Mouse (Mus musculus): Measurements from ENCODE around the gene Ldlrap1. TPM values are rescaled to one million over a fixed set of nuclear protein-coding genes. Genes with fewer than 3 reads are reported as not detected.

Gene Ldlrap1
- polyA plus RNA-seq, 1 experiment from 2014 or later: 2.7 TPM

GRCm38 (mm10) chr4:134779136-134779934, 11.5 kb upstream of the Ldlrap1 start:
- Histone ChIP-seq H3K4me3 (replicated peaks; ENCODE audit: low read length) (no peak overlapping the region), H3K36me3 (replicated peaks; ENCODE audit: control insufficient read depth, insufficient read depth) (no peaks in the 10 kb centered on the region), H3K9ac (no peak overlapping the region), H3K27me3 (ENCODE audit: control insufficient read depth, insufficient read depth, low read length) (no peaks in the 10 kb centered on the region), H3K4me1 (replicated peaks; ENCODE audit: control insufficient read depth, insufficient read depth, low read length) (no peaks in the 10 kb centered on the region), H3K27ac (no peak overlapping the region), H3K4me2 (replicated peaks) (no peak overlapping the region), H3K9me3 (ENCODE audit: control insufficient read depth, low read length) (no peaks in the 10 kb centered on the region)
- DNase-seq (ENCODE audit: low spot score) (no peak), ATAC-seq (ENCODE audit: low FRiP score) (no peak)
- 26% methylated on average over 14 of the region's 14 CpGs for WGBS

DNA sequence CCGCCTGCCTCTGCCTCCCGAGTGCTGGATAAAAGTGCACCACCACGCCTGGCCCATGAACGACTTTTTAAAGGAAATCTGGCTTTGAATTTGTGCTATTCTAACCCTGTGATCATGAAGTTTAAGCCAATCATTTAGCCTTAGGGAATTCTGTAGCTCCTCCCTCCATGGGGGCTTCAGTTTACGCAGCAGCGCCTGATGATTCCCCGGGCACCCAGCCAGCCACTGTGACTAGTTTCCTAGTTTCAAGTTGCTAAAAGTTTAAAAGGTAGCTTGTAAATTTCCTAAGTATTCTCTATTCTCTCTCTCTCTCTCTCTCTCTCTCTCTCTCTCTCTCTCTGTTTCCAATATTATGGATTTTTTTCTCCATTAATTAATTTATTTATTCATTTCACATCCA, 8.4 kb upstream of the Ldlrap1 start:
- Histone ChIP-seq H3K4me2 (replicated peaks) (no peak overlapping the region), H3K27ac (no peak overlapping the region), H3K9ac (no peak overlapping the region), H3K9me3 (ENCODE audit: control insufficient read depth, low read length) (no peaks in the 10 kb centered on the region), H3K4me1 (replicated peaks; ENCODE audit: control insufficient read depth, insufficient read depth, low read length) (no peaks in the 10 kb centered on the region), H3K4me3 (replicated peaks; ENCODE audit: low read length) (no peak overlapping the region), H3K27me3 (ENCODE audit: control insufficient read depth, insufficient read depth, low read length) (no peaks in the 10 kb centered on the region), H3K36me3 (replicated peaks; ENCODE audit: control insufficient read depth, insufficient read depth) (no peaks in the 10 kb centered on the region)
- no peak for ATAC-seq (ENCODE audit: low FRiP score)
- DNase-seq (ENCODE audit: low spot score): no peak
- 77% methylated on average over 7 of the region's 7 CpGs for WGBS

DNA sequence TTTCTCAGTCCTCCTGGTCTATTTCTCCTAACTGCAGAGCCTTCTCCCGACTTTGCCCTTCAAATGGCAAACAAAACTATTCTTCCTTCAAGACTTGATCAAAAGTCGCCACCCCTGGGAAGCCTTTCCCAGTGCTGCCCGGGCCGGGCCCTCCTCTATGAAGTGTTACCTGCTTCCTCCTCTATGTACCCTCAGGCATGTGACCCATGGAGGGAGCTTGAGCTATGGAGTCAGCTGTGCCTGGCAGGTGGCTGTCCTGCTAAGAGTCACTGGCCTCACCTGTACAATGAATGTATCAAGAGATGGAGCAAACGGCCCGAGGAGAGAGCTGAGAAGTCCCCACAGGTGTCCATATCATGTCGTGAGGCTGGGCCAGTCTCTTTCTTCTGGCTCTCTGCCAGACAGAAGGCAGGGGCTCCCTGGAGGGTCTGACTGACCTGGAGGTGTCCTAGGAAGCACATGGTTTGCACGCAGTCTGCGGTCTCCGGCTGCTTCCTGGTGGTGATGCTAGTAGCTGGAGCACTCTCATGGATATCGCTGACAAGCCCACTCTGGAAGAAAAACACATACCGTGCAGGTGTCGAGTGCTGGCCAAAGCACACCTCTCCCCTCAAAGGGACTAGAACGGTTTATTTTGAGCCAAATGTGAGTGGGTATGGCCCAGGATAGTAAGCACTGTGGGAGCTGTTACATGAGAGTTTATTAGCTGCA, 7.6 kb upstream of the Ldlrap1 start:
- H3K4me2 ChIP-seq (replicated peaks): no peak overlapping the region
- H3K9me3 ChIP-seq (ENCODE audit: control insufficient read depth, low read length): no peaks in the 10 kb centered on the region
- ATAC-seq (ENCODE audit: low FRiP score): no peak
- H3K4me3 ChIP-seq (replicated peaks; ENCODE audit: low read length): no peak overlapping the region
- no peaks in the 10 kb centered on the region for H3K36me3 ChIP-seq (replicated peaks; ENCODE audit: control insufficient read depth, insufficient read depth)
- 57% methylated on average over 14 of the region's 14 CpGs for WGBS
- H3K27ac ChIP-seq: no peak overlapping the region
- H3K4me1 ChIP-seq (replicated peaks; ENCODE audit: control insufficient read depth, insufficient read depth, low read length): no peaks in the 10 kb centered on the region
- no peak overlapping the region for H3K9ac ChIP-seq
- no peak for DNase-seq (ENCODE audit: low spot score)
- no peaks in the 10 kb centered on the region for H3K27me3 ChIP-seq (ENCODE audit: control insufficient read depth, insufficient read depth, low read length)

DNA sequence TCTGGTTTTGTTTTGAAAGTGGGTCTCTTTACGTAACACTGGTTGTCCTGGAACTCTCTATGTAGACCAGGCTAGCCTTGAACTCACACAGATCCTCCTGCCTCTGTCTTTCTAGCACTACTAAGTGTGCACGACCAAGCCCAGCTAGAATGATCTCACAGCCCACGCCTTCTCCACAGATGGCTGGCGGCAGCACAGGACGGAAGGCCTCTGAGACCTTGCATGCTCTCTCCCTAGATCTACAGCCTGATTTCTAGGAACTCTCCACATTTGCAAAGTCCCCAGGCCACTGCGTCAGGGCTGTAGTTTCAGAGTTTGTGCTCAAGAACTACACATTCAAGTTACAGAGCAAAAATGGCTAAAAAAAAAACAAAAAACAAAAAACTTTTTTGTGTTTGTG, 6.3 kb upstream of the Ldlrap1 start:
- H3K4me3 ChIP-seq (replicated peaks; ENCODE audit: low read length): no peak overlapping the region
- no peaks in the 10 kb centered on the region for H3K36me3 ChIP-seq (replicated peaks; ENCODE audit: control insufficient read depth, insufficient read depth)
- peaks cover 9% of the 10 kb centered on the region for H3K27me3 ChIP-seq (ENCODE audit: control insufficient read depth, insufficient read depth, low read length)
- H3K9ac ChIP-seq: no peak overlapping the region
- 86% methylated on average over 6 of the region's 6 CpGs for WGBS
- no peak overlapping the region for H3K4me2 ChIP-seq (replicated peaks)
- H3K4me1 ChIP-seq (replicated peaks; ENCODE audit: control insufficient read depth, insufficient read depth, low read length): no peaks in the 10 kb centered on the region
- no peak for ATAC-seq (ENCODE audit: low FRiP score)
- H3K9me3 ChIP-seq (ENCODE audit: control insufficient read depth, low read length): no peaks in the 10 kb centered on the region
- DNase-seq (ENCODE audit: low spot score): no peak
- no peak overlapping the region for H3K27ac ChIP-seq

GRCm38 (mm10) chr4:134772805-134773674, 5.2 kb upstream of the Ldlrap1 start:
- Histone ChIP-seq H3K9me3 (ENCODE audit: control insufficient read depth, low read length) (no peaks in the 10 kb centered on the region), H3K4me3 (replicated peaks; ENCODE audit: low read length) (no peak overlapping the region), H3K9ac (no peak overlapping the region), H3K27ac (no peak overlapping the region), H3K4me1 (replicated peaks; ENCODE audit: control insufficient read depth, insufficient read depth, low read length) (no peaks in the 10 kb centered on the region), H3K4me2 (replicated peaks) (no peak overlapping the region), H3K36me3 (replicated peaks; ENCODE audit: control insufficient read depth, insufficient read depth) (no peaks in the 10 kb centered on the region), H3K27me3 (ENCODE audit: control insufficient read depth, insufficient read depth, low read length) (peaks cover 20% of the 10 kb centered on the region)
- DNase-seq (ENCODE audit: low spot score) (no peak), ATAC-seq (ENCODE audit: low FRiP score) (no peak)
- WGBS: 40% methylated on average over 4 of the region's 4 CpGs

- Histone ChIP-seq H3K27ac (no peak overlapping the region), H3K9me3 (ENCODE audit: control insufficient read depth, low read length) (no peaks in the 10 kb centered on the region), H3K4me3 (replicated peaks; ENCODE audit: low read length) (no peak overlapping the region), H3K4me2 (replicated peaks) (no peak overlapping the region), H3K27me3 (ENCODE audit: control insufficient read depth, insufficient read depth, low read length) (peaks cover 49% of the 10 kb centered on the region), H3K36me3 (replicated peaks; ENCODE audit: control insufficient read depth, insufficient read depth) (no peaks in the 10 kb centered on the region), H3K4me1 (replicated peaks; ENCODE audit: control insufficient read depth, insufficient read depth, low read length) (peaks cover 9% of the 10 kb centered on the region), H3K9ac (no peak overlapping the region)
- no peak for ATAC-seq (ENCODE audit: low FRiP score)
- no peak for DNase-seq (ENCODE audit: low spot score)
- 84% methylated on average over 7 of the region's 7 CpGs for WGBS
Observed at GRCm38 (mm10) chr4:134769891-134770290, 2.1 kb upstream of the Ldlrap1 start.

GRCm38 (mm10) chr4:134769081-134769811, 1.4 kb upstream of the Ldlrap1 start:
- Histone ChIP-seq H3K36me3 (replicated peaks; ENCODE audit: control insufficient read depth, insufficient read depth) (no peaks in the 10 kb centered on the region), H3K4me2 (replicated peaks) (no peak overlapping the region), H3K4me3 (replicated peaks; ENCODE audit: low read length) (no peak overlapping the region), H3K4me1 (replicated peaks; ENCODE audit: control insufficient read depth, insufficient read depth, low read length) (peaks cover 9% of the 10 kb centered on the region), H3K27me3 (ENCODE audit: control insufficient read depth, insufficient read depth, low read length) (peaks cover 49% of the 10 kb centered on the region), H3K9ac (no peak overlapping the region), H3K9me3 (ENCODE audit: control insufficient read depth, low read length) (no peaks in the 10 kb centered on the region), H3K27ac (no peak overlapping the region)
- WGBS: 67% methylated on average over 7 of the region's 7 CpGs
- no peak for DNase-seq (ENCODE audit: low spot score)
- no peak for ATAC-seq (ENCODE audit: low FRiP score)

DNA sequence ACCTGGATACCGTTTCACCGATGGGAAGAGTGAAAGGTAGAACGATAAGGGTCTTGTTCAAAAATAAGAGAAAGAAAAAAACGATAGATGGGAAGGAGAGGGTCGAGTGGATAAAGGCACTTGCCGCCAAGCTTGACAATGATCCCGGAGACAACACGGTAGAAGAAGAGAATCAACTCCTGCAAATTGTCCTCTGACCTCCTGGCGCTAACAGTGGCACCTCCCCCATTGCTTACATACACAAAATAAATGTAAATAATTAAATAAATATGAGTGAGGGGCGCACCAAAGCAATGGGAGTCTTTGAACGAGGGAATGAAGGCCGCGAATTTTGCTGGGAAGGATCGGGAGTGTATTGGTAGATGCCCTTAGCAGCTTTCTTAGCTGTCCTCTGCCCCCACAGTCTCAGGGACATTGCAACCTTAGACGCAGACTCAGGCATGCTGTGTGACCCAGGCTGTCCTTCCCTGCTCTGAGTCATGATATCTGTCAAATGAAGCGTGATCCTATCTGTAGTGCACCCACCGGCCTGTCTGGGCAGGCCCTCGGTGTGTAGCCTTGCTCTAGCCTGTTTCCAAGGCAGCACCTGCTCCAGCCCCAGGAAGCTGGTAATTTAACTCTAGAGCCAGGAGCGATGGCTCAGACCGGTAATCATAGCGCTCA, 533 bp upstream of the Ldlrap1 start:
- H3K27me3 ChIP-seq (ENCODE audit: control insufficient read depth, insufficient read depth, low read length): peaks cover 49% of the 10 kb centered on the region
- ATAC-seq (ENCODE audit: low FRiP score) (no peak), DNase-seq (ENCODE audit: low spot score) (no peak)
- no peaks in the 10 kb centered on the region for H3K9me3 ChIP-seq (ENCODE audit: control insufficient read depth, low read length)
- 10% methylated on average over 21 of the region's 21 CpGs for WGBS
- peak overlapping the region; percentile 84 for H3K4me2 ChIP-seq (replicated peaks)
- peak overlapping the region; percentile 47 for H3K4me3 ChIP-seq (replicated peaks; ENCODE audit: low read length)
- no peaks in the 10 kb centered on the region for H3K36me3 ChIP-seq (replicated peaks; ENCODE audit: control insufficient read depth, insufficient read depth)
- no peak overlapping the region for H3K27ac ChIP-seq
- H3K4me1 ChIP-seq (replicated peaks; ENCODE audit: control insufficient read depth, insufficient read depth, low read length): peaks cover 9% of the 10 kb centered on the region
- H3K9ac ChIP-seq: peak overlapping the region; percentile 55; the same call in 1 of the 2 replicates

All from hindbrain, embryonic 14.5 days (tissue).